Mouse (Mus musculus) heart, embryonic 16.5 days (tissue): ENCODE measurements at regions not wholly inside any gene's neighbourhood (a gene's known extent, or its start where the extent isn't known, plus 50 kb on each side); places are given as distances from the start of the nearest gene placed in this dataset.

Experiments
- ATAC-seq: fragments of 200-750 bp; cut with Nextera tagmentation; replicated peaks from 2 replicates; pipeline ENCODE4 v1.8.0; 2017; ENCODE audit warnings: moderate number of reproducible peaks; ENCODE audit not compliant: insufficient read depth, low FRiP score; ENCODE audit errors: extremely low read depth
- H3K27ac ChIP-seq: fragments of 300-500 bp; sonication (generic); 2 replicates; pipeline ENCODE4 v1.5.1; 2014; ENCODE audit warnings: mild to moderate bottlenecking, low read length, control low read depth, moderate library complexity
- H3K27me3 ChIP-seq: fragments of 300-500 bp; sonication (generic); 2 replicates; pipeline ENCODE4 v1.6.1; 2014; ENCODE audit warnings: low read length, mixed read lengths; ENCODE audit not compliant: control insufficient read depth, insufficient read depth
- H3K36me3 ChIP-seq: fragments of 300-500 bp; sonication (generic); 2 replicates; pipeline ENCODE4 v1.6.1; 2014; ENCODE audit not compliant: control insufficient read depth, insufficient read depth
- H3K4me1 ChIP-seq: fragments of 300-500 bp; sonication (generic); 2 replicates; pipeline ENCODE4 v1.6.1; 2014; ENCODE audit warnings: low read length, mixed read lengths; ENCODE audit not compliant: control insufficient read depth, insufficient read depth
- H3K4me2 ChIP-seq: fragments of 300-500 bp; sonication (generic); 2 replicates; pipeline ENCODE4 v1.6.1; 2014; ENCODE audit warnings: low read depth, mild to moderate bottlenecking, control low read depth, low read length
- H3K4me3 ChIP-seq: fragments of 300-500 bp; sonication (generic); 2 replicates; pipeline ENCODE4 v1.5.1; 2014; ENCODE audit warnings: mild to moderate bottlenecking, control low read depth, low read length
- H3K9ac ChIP-seq: fragments of 300-500 bp; sonication (generic); 2 replicates; pipeline ENCODE4 v1.6.1; 2014; ENCODE audit warnings: low read length, control low read depth
- H3K9me3 ChIP-seq: fragments of 300-500 bp; sonication (generic); replicated peaks from 2 replicates; pipeline ENCODE4 v1.6.1; 2016; ENCODE audit warnings: low read length; ENCODE audit not compliant: control insufficient read depth
- WGBS: fragments of 180-500 bp; shearing (Covaris S2); extraction: QIAGEN DNeasy Blood & Tissue Kit; methylation state at CpG from one replicate; pipeline ENCODE4 v1.1.7; 2014; 5-methylcytosine and 5-hydroxymethylcytosine counted together

DNA sequence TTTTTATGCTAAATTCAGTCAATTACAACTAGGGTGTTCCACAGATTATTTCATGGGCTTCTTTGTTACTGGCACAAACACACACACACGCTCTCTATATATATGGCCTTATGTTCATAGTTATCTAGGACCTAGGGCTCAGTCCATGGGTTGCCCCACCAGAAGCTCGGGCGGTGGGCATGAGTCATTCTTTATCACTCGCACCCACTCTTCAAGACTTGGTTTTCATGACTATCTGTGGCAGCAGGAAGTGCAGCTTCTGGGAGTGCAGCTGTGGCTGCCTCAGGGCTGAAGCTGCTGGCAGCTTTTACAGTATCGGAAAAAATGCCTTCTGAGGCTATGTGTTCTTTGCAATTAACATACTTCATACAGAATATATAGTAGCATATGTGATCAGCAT is 198.7 kb downstream of the Ipo11 start:
- WGBS: 67% methylated on average over 5 of the region's 5 CpGs
- no peak for ATAC-seq

DNA sequence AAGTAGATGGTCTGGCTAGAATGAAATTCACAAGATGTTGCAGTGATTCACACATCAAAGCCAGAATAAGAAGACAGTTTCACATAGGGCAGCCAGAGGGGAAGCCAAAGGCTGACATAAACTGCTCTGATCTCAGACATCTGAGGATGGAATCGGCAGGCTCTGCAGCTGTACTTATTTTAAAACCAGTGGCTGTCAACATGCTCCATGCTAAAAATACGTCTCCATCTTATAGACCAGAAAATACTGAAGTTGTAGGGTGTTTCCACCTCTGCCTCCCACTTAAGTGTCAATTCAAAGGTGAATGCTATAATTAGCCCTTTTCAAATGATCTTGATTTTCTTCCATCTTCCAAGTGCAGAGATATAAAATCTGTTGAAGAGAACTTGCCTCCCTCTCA is 202.4 kb downstream of the Ipo11 start:
- no peak overlapping the region for H3K4me3 ChIP-seq
- no peak for ATAC-seq
- H3K9me3 ChIP-seq: peaks cover 5% of the 10 kb centered on the region; the same call in 1 of the 2 replicates
- no peaks in the 10 kb centered on the region for H3K4me1 ChIP-seq
- H3K4me2 ChIP-seq: no peak overlapping the region
- no peaks in the 10 kb centered on the region for H3K27me3 ChIP-seq
- H3K9ac ChIP-seq: no peak overlapping the region
- H3K36me3 ChIP-seq: no peaks in the 10 kb centered on the region
- H3K27ac ChIP-seq: no peak overlapping the region
- 58% methylated on average over 2 of the region's 2 CpGs for WGBS

More for the DNA sequence above, 198.7 kb downstream of the Ipo11 start:
- no peak overlapping the region for H3K4me2 ChIP-seq
- H3K4me3 ChIP-seq: no peak overlapping the region
- H3K4me1 ChIP-seq: no peaks in the 10 kb centered on the region
- peaks cover 7% of the 10 kb centered on the region; the same call in 1 of the 2 replicates for H3K9me3 ChIP-seq
- no peak overlapping the region for H3K27ac ChIP-seq
- no peak overlapping the region for H3K9ac ChIP-seq
- H3K36me3 ChIP-seq: no peaks in the 10 kb centered on the region
- H3K27me3 ChIP-seq: no peaks in the 10 kb centered on the region

DNA sequence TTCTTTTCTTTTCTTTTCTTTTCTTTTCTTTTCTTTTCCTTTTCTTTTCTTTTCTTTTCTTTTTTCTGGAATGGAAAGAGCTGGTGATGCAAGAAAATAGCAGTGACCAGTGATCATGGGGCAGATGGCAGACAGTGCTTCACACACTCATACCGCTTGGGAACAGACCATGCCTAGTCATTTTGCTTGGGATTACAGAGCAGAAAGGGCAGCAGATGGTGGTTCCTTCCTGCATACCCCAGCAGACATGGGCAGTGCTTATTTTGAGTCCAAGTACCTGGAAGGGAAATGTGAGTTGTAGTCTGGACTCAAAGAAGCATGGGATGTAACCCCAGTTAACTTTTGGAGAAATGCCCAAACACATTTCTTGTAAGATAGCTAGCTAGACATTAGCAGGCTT is 203.9 kb downstream of the Ipo11 start:
- Histone ChIP-seq H3K36me3 (no peaks in the 10 kb centered on the region), H3K4me2 (no peak overlapping the region), H3K27me3 (no peaks in the 10 kb centered on the region), H3K9me3 (no peaks in the 10 kb centered on the region), H3K4me1 (no peaks in the 10 kb centered on the region), H3K27ac (no peak overlapping the region), H3K9ac (no peak overlapping the region), H3K4me3 (no peak overlapping the region)
- 79% methylated on average over 1 of the region's 1 CpGs for WGBS
- no peak for ATAC-seq

DNA sequence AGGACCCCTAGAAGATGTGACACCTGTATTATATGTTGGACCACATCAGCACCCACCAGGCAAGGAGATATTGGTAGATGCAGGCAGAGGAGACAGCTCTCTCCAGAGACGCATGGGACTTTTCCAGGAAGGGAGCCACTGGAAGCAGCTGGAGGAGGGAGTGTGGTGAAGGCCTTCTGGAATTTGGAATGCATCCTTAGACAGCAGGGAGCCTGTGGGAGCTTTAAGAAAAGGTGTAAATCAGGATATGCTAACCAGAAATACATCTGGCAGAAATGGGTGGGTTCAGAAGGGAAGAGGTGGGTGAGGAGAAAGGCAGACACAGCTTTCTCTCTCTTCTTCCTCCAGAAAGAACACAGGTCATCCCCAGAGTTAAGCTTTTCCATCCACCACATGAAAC is 213.4 kb downstream of the Ipo11 start:
- WGBS: 57% methylated on average over 1 of the region's 1 CpGs
- no peak overlapping the region for H3K4me3 ChIP-seq

DNA sequence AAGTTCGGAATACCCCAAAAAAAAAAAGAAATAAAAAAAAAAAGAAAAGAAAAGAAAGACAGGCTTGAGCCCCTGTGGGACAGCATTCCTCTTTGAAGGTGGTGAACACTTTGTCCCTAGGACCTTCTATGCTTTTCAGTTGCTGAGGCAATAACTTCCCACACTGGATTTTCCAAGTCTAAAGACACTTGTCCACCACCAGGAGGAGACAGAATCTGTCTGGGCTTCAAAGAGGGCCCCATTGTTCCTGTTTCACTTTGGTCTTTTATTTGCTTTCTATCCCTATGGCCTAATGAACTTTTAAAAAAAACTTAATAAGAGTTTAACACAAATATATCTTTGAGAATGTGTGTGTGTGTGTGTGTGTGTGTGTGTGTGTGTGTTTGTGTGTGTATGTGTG is 215.6 kb downstream of the Ipo11 start:
- WGBS: 89% methylated on average over 1 of the region's 1 CpGs
- Histone ChIP-seq H3K4me2 (no peak overlapping the region), H3K36me3 (no peaks in the 10 kb centered on the region), H3K4me3 (no peak overlapping the region), H3K9me3 (no peaks in the 10 kb centered on the region), H3K9ac (no peak overlapping the region), H3K27ac (no peak overlapping the region), H3K27me3 (no peaks in the 10 kb centered on the region), H3K4me1 (no peaks in the 10 kb centered on the region)
- no peak for ATAC-seq

More for the DNA sequence above, 213.4 kb downstream of the Ipo11 start:
- Histone ChIP-seq H3K9ac (no peak overlapping the region), H3K27ac (no peak overlapping the region), H3K4me2 (no peak overlapping the region), H3K27me3 (no peaks in the 10 kb centered on the region), H3K36me3 (no peaks in the 10 kb centered on the region), H3K4me1 (no peaks in the 10 kb centered on the region), H3K9me3 (no peaks in the 10 kb centered on the region)
- no peak for ATAC-seq

DNA sequence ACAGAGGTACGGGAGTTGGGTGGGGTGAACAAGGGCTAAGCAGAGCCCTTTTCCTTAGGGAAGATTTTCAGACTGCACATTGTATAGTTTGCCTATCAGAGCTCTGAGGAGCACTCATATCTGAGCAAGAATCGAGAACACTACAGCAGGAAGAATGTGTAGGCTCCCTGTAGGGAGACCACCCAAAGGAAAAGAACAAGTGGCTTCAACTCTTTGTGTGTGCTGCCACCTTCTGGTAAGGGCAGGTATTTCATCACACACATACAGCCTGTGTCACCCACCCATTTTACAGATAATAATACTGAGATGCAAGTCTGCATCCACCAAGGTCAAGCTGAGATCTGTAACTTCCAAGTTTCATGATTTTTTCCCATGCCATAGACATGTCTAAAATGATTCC is 221.0 kb downstream of the Ipo11 start:
- Histone ChIP-seq H3K4me3 (no peak overlapping the region), H3K27me3 (no peaks in the 10 kb centered on the region), H3K36me3 (no peaks in the 10 kb centered on the region), H3K9me3 (no peaks in the 10 kb centered on the region), H3K9ac (no peak overlapping the region), H3K27ac (no peak overlapping the region), H3K4me2 (no peak overlapping the region), H3K4me1 (no peaks in the 10 kb centered on the region)
- WGBS: 54% methylated on average over 2 of the region's 2 CpGs
- ATAC-seq: no peak

DNA sequence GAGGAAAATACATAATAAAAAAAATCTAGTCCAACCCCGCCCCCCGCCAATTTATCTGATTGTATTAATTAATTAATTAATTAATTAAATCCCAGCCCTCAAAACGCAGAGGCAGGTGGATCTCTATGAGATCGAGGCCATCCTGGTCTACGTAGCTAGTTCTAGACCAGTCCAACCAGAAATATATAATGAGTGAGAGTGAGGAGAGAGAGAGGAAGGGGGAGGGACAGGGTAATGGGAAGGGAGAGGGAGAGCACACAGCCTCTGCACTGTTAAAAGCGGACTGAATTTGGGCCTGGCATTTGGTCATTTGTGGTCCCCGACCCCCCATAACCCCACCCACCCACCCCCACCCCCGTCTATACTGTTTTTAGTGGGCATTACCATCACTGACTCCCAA is 221.5 kb downstream of the Ipo11 start:
- no peaks in the 10 kb centered on the region for H3K4me1 ChIP-seq
- 68% methylated on average over 8 of the region's 8 CpGs for WGBS
- H3K4me2 ChIP-seq: no peak overlapping the region
- no peak overlapping the region for H3K27ac ChIP-seq
- no peak for ATAC-seq
- no peaks in the 10 kb centered on the region for H3K27me3 ChIP-seq
- H3K4me3 ChIP-seq: no peak overlapping the region
- H3K9me3 ChIP-seq: no peaks in the 10 kb centered on the region
- H3K9ac ChIP-seq: no peak overlapping the region
- H3K36me3 ChIP-seq: no peaks in the 10 kb centered on the region

DNA sequence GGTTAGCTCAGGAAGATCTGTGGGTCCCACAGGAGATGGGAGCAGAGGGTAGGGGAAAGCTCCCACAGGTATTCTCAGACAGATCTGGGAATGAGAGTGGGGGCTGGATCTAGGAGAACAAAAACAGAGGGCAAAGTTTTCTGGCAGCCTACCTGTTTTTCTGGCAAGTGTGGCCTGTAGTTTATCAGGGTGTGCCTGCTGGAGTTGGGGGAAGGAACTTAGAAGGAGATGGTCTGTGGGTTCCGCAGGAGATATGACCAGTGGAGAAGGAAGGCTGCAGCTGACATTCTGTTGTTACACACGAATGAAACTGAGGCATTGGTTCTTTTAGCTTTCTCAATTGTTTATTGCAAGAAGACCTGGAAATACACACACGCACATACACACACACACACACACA is 226.2 kb downstream of the Ipo11 start:
- Histone ChIP-seq H3K36me3 (no peaks in the 10 kb centered on the region), H3K4me1 (no peaks in the 10 kb centered on the region), H3K4me2 (no peak overlapping the region), H3K9me3 (no peaks in the 10 kb centered on the region), H3K9ac (no peak overlapping the region), H3K4me3 (no peak overlapping the region), H3K27me3 (no peaks in the 10 kb centered on the region), H3K27ac (no peak overlapping the region)
- WGBS: 67% methylated on average over 3 of the region's 3 CpGs
- no peak for ATAC-seq

DNA sequence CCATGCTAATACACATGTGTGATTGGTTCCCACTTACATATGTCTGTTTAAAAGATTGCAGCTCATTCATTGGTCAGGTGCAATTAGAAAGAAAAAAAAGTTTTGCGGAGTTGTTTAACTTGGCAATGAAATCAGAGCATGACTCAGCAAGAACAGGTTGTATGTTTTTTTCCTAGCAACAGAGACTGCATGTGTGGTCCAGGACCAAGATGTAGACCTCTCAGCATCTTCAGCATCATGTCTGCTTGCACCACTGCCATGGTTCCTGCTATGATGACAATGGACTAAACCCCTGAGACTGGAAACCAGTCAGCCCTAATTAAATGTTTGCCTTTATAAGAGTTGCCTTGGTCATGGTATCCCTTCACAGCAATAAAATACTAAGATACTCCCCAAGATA is 236.4 kb downstream of the Ipo11 start:
- no peak overlapping the region for H3K27ac ChIP-seq
- H3K4me2 ChIP-seq: no peak overlapping the region
- no peaks in the 10 kb centered on the region for H3K36me3 ChIP-seq
- no peaks in the 10 kb centered on the region for H3K9me3 ChIP-seq
- no peak overlapping the region for H3K4me3 ChIP-seq
- no peak for ATAC-seq
- WGBS: 94% methylated on average over 1 of the region's 1 CpGs
- H3K9ac ChIP-seq: no peak overlapping the region
- no peaks in the 10 kb centered on the region for H3K27me3 ChIP-seq
- H3K4me1 ChIP-seq: no peaks in the 10 kb centered on the region

DNA sequence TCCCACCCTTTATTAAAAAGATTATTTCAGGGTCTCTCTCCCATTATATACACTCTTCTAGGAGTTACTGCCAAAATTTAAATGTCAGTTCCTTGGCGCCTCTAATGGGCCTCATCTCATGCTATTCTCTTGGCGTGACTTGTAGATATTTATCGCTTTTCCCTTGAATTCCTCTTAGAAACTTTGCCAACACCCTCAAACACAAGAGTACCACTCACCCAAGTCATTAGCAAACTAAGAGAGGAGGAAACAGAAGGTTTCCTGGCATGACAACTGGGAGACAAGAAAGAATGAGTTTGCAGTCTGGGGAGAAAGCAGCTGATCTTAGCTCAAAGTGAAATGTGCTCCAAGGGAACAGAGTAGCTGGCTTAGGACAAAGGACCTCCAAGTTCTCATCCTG is 236.8 kb downstream of the Ipo11 start:
- no peak for ATAC-seq
- Histone ChIP-seq H3K4me1 (no peaks in the 10 kb centered on the region), H3K27ac (no peak overlapping the region), H3K9me3 (no peaks in the 10 kb centered on the region), H3K27me3 (no peaks in the 10 kb centered on the region), H3K36me3 (no peaks in the 10 kb centered on the region), H3K9ac (no peak overlapping the region), H3K4me2 (no peak overlapping the region), H3K4me3 (no peak overlapping the region)
- WGBS: 78% methylated on average over 3 of the region's 3 CpGs
